25 mouse cellular contexts compared by ENCODE assay signal in the genomic region with DNA sequence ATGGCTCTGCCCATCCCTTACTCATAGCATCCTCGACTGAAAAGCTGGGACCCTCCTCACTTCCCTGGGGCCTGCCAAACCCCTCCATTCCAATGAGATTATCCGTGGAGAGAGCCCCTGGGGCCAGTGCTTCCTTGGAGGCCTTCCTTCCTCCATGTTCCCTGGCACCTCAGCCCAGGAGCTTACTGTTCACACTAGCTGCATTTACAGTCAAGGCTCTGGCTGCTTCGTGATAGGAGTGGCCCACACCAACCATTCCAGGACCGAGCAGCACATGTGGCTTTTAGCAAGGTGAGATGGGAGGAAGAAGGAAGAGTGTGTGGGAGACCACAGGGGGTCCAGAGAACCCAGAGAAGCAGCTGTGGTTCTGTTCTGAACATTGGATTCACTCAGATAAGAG. TPM values are rescaled to one million over a fixed set of nuclear protein-coding genes. Genes with fewer than 3 reads are reported as not detected.
DNase-seq lines count a peak whose midpoint lies in the region; ATAC-seq lines count a peak whose summit lies in the region.
"Had no signal": no experiment of that assay in that cellular context is flagged by ENCODE, and none has a peak within 500 bp of the region (broad histone marks: within the 10 kb centered on the region; RNA-seq: fewer than 3 reads in every experiment).

No protein-coding gene starts in this region.

- peaks cover 11% of the 10 kb centered on the region for H3K4me1 ChIP-seq in hindbrain, embryonic 12.5 days
- no peaks in the 10 kb centered on the region for H3K4me1 ChIP-seq in hindbrain, embryonic 14.5 days (replicated peaks; ENCODE audit: control insufficient read depth, insufficient read depth, low read length)
- 0 out of 2 replicates have a peak, but pooled peaks cover 4% of the 10 kb centered on the region for H3K4me1 ChIP-seq in limb, embryonic 12.5 days (replicated peaks)
- H3K4me1 ChIP-seq in limb, embryonic 10.5 days = peaks cover 19% of the 10 kb centered on the region
- H3K4me1 ChIP-seq in neural tube, embryonic 13.5 days (replicated peaks) = peaks cover 5% of the 10 kb centered on the region; the same call in 1 of the 2 replicates

- no peak overlapping the region for H3K4me3 ChIP-seq in hindbrain, embryonic 12.5 days
- H3K4me3 ChIP-seq in hindbrain, embryonic 14.5 days (replicated peaks; ENCODE audit: low read length) = no peak overlapping the region
- H3K4me3 ChIP-seq in limb, embryonic 12.5 days (replicated peaks) = no peak overlapping the region
- no peak overlapping the region for H3K4me3 ChIP-seq in limb, embryonic 10.5 days
- no peak overlapping the region for H3K4me3 ChIP-seq in neural tube, embryonic 13.5 days
- H3K4me3 ChIP-seq: erythroblast, embryonic 14.5 days had no signal

- no peaks in the 10 kb centered on the region for H3K9me3 ChIP-seq in hindbrain, embryonic 12.5 days (replicated peaks)
- no peaks in the 10 kb centered on the region for H3K9me3 ChIP-seq in hindbrain, embryonic 14.5 days (ENCODE audit: control insufficient read depth, low read length)
- H3K9me3 ChIP-seq in limb, embryonic 12.5 days = no peaks in the 10 kb centered on the region
- H3K9me3 ChIP-seq in limb, embryonic 10.5 days (replicated peaks) = no peaks in the 10 kb centered on the region
- H3K9me3 ChIP-seq in neural tube, embryonic 13.5 days = no peaks in the 10 kb centered on the region

- H3K27ac ChIP-seq in hindbrain, embryonic 12.5 days = no peak overlapping the region
- H3K27ac ChIP-seq in hindbrain, embryonic 14.5 days = no peak overlapping the region
- no peak overlapping the region for H3K27ac ChIP-seq in limb, embryonic 12.5 days
- no peak overlapping the region for H3K27ac ChIP-seq in limb, embryonic 10.5 days
- H3K27ac ChIP-seq in neural tube, embryonic 13.5 days (replicated peaks) = no peak overlapping the region
- H3K27ac ChIP-seq: kidney, postnatal 0 days; liver, embryonic 14.5 days; macrophage had no signal

- no peak overlapping the region for H3K4me2 ChIP-seq in hindbrain, embryonic 12.5 days (replicated peaks)
- H3K4me2 ChIP-seq in hindbrain, embryonic 14.5 days (replicated peaks) = no peak overlapping the region
- H3K4me2 ChIP-seq in limb, embryonic 12.5 days = no peak overlapping the region
- H3K4me2 ChIP-seq in neural tube, embryonic 13.5 days = no peak overlapping the region
- H3K4me2 ChIP-seq: heart, embryonic 11.5 days had no signal

- peak; percentile 31; the same call in 1 of the 2 replicates for ATAC-seq in hindbrain, embryonic 12.5 days (ENCODE audit: low FRiP score)
- no peak for ATAC-seq in hindbrain, embryonic 14.5 days (ENCODE audit: low FRiP score)
- ATAC-seq in limb, embryonic 12.5 days (ENCODE audit: insufficient number of reproducible peaks, insufficient read depth, low FRiP score, low TSS enrichment, low read depth) = no peak
- ATAC-seq in neural tube, embryonic 13.5 days (ENCODE audit: low read depth) = no peak
- ATAC-seq: activated CD4-positive, CD25-positive, alpha-beta regulatory T cell, adult 4 months had no signal

- WGBS in hindbrain, embryonic 12.5 days = 54% methylated on average over 4 of the region's 4 CpGs
- WGBS in hindbrain, embryonic 14.5 days = 50% methylated on average over 4 of the region's 4 CpGs
- WGBS in limb, embryonic 12.5 days = 50% methylated on average over 4 of the region's 4 CpGs
- WGBS in limb, embryonic 10.5 days = 55% methylated on average over 4 of the region's 4 CpGs
- WGBS in neural tube, embryonic 13.5 days = 60% methylated on average over 4 of the region's 4 CpGs

- no peaks in the 10 kb centered on the region for H3K36me3 ChIP-seq in hindbrain, embryonic 12.5 days
- H3K36me3 ChIP-seq in hindbrain, embryonic 14.5 days (replicated peaks; ENCODE audit: control insufficient read depth, insufficient read depth) = 0 out of 2 replicates have a peak, but pooled peaks cover 6% of the 10 kb centered on the region
- no peaks in the 10 kb centered on the region for H3K36me3 ChIP-seq in limb, embryonic 12.5 days
- no peaks in the 10 kb centered on the region for H3K36me3 ChIP-seq in limb, embryonic 10.5 days
- no peaks in the 10 kb centered on the region for H3K36me3 ChIP-seq in neural tube, embryonic 13.5 days

- DNase-seq in hindbrain, embryonic 14.5 days (ENCODE audit: low spot score) = no peak
- no peak for DNase-seq in limb, embryonic 10.5 days (ENCODE audit: low spot score)
- DNase-seq in neural tube, embryonic 10.5 days (ENCODE audit: extremely low spot score, low spot score) = no peak
- no peak for DNase-seq in T-cell, adult 2 months (ENCODE audit: low spot score)
- DNase-seq: adrenal gland, adult 8-10 months; B cell, adult 2 months; cerebellum, adult 8-10 months; cerebellum, postnatal 36 days; gastrocnemius, postnatal 14 days; heart, postnatal 36 days; kidney, adult 8-10 months; layer of hippocampus, adult 9-11 months; liver; lung, adult 2 months; lung, postnatal 10 days; retina, postnatal 1 day had no signal

- H3K9ac ChIP-seq in hindbrain, embryonic 12.5 days = no peak overlapping the region; the same call in 1 of the 2 replicates
- no peak overlapping the region for H3K9ac ChIP-seq in hindbrain, embryonic 14.5 days
- 0 out of 2 replicates have a peak overlapping the region, but pooled peaks have one; percentile 18 for H3K9ac ChIP-seq in limb, embryonic 12.5 days (replicated peaks)
- H3K9ac ChIP-seq in neural tube, embryonic 13.5 days = peak overlapping the region; percentile 38; the same call in 1 of the 2 replicates
- H3K9ac ChIP-seq: liver, embryonic 14.5 days had no signal

- no peaks in the 10 kb centered on the region for H3K27me3 ChIP-seq in hindbrain, embryonic 12.5 days
- no peaks in the 10 kb centered on the region for H3K27me3 ChIP-seq in hindbrain, embryonic 14.5 days (ENCODE audit: control insufficient read depth, insufficient read depth, low read length)
- H3K27me3 ChIP-seq in limb, embryonic 12.5 days = no peaks in the 10 kb centered on the region
- H3K27me3 ChIP-seq in limb, embryonic 10.5 days (ENCODE audit: low read depth, poor library complexity, severe bottlenecking) = no peaks in the 10 kb centered on the region
- H3K27me3 ChIP-seq in neural tube, embryonic 13.5 days = no peaks in the 10 kb centered on the region

RNA-seq across cellular contexts. Expression of a gene that starts 11.5 kb away (rescaled TPM):
- 8.0 and 8.2 TPM in 2 replicates for polyA plus RNA-seq in hindbrain, embryonic 12.5 days (2016; fragmentation: Nextera tagmentation; extraction: Ambion mirVana)
- 5.9 and 6.7 TPM in 2 replicates for polyA plus RNA-seq in hindbrain, embryonic 14.5 days (2014; fragmentation: Nextera tagmentation; extraction: Ambion mirVana)
- polyA plus RNA-seq in limb, embryonic 12.5 days (2016; fragmentation: Nextera tagmentation; extraction: Ambion mirVana) = 6.1 and 6.6 TPM in 2 replicates
- polyA plus RNA-seq in limb, embryonic 10.5 days (2016; fragmentation: Nextera tagmentation; extraction: Ambion mirVana) = 2.8 and 3.8 TPM in 2 replicates
- polyA plus RNA-seq in neural tube, embryonic 13.5 days (2015; fragmentation: Nextera tagmentation; extraction: Ambion mirVana) = 6.9 and 11.1 TPM in 2 replicates

RNA-seq across cellular contexts. Expression of a gene that starts 23.8 kb away (rescaled TPM):
- 76.8 and 78.1 TPM in 2 replicates for polyA plus RNA-seq in hindbrain, embryonic 12.5 days (2016; fragmentation: Nextera tagmentation; extraction: Ambion mirVana)
- polyA plus RNA-seq in hindbrain, embryonic 14.5 days (2014; fragmentation: Nextera tagmentation; extraction: Ambion mirVana) = 64.6 and 67.8 TPM in 2 replicates
- 71.0 and 71.2 TPM in 2 replicates for polyA plus RNA-seq in limb, embryonic 12.5 days (2016; fragmentation: Nextera tagmentation; extraction: Ambion mirVana)
- 62.2 and 70.4 TPM in 2 replicates for polyA plus RNA-seq in limb, embryonic 10.5 days (2016; fragmentation: Nextera tagmentation; extraction: Ambion mirVana)
- polyA plus RNA-seq in neural tube, embryonic 13.5 days (2015; fragmentation: Nextera tagmentation; extraction: Ambion mirVana) = 69.7 and 72.1 TPM in 2 replicates

RNA-seq across cellular contexts. Expression of a gene that starts 50.7 kb away (rescaled TPM):
- 13.1 TPM in 2 replicates for polyA plus RNA-seq in hindbrain, embryonic 12.5 days (2016; fragmentation: Nextera tagmentation; extraction: Ambion mirVana)
- 20.9 and 24.8 TPM in 2 replicates for polyA plus RNA-seq in hindbrain, embryonic 14.5 days (2014; fragmentation: Nextera tagmentation; extraction: Ambion mirVana)
- 2.0 and 2.3 TPM in 2 replicates for polyA plus RNA-seq in limb, embryonic 12.5 days (2016; fragmentation: Nextera tagmentation; extraction: Ambion mirVana)
- 0.55 and 0.65 TPM in 2 replicates for polyA plus RNA-seq in limb, embryonic 10.5 days (2016; fragmentation: Nextera tagmentation; extraction: Ambion mirVana)
- 19.9 and 22.1 TPM in 2 replicates for polyA plus RNA-seq in neural tube, embryonic 13.5 days (2015; fragmentation: Nextera tagmentation; extraction: Ambion mirVana)
- polyA plus RNA-seq: erythroblast, embryonic 14.5 days had no signal

Comparison
In these comparisons a context has a peak if more than half of its experiments do, and no peak if none do; other contexts are left out.
1. H3K9ac ChIP-seq: peak in limb, embryonic 12.5 days (single experiment) and neural tube, embryonic 13.5 days (single experiment); none in hindbrain, embryonic 12.5 days (single experiment) and hindbrain, embryonic 14.5 days (single experiment).